Mouse (Mus musculus): ENCODE measurements at regions not wholly inside any gene's neighbourhood (a gene's known extent, or its start where the extent isn't known, plus 50 kb on each side); places are given as distances from the start of the nearest gene placed in this dataset.

- H3K4me3 ChIP-seq (replicated peaks; ENCODE audit: low read length): no peak overlapping the region
- H3K27me3 ChIP-seq (ENCODE audit: control insufficient read depth, insufficient read depth, low read length): no peaks in the 10 kb centered on the region
- no peak overlapping the region for H3K9ac ChIP-seq
- no peaks in the 10 kb centered on the region for H3K36me3 ChIP-seq (replicated peaks; ENCODE audit: control insufficient read depth, insufficient read depth)
- H3K4me1 ChIP-seq (replicated peaks; ENCODE audit: control insufficient read depth, insufficient read depth, low read length): no peaks in the 10 kb centered on the region
- DNase-seq (ENCODE audit: low spot score): no peak
- no peak overlapping the region for H3K27ac ChIP-seq
- no peak overlapping the region for H3K4me2 ChIP-seq (replicated peaks)
- ATAC-seq (ENCODE audit: low FRiP score): no peak
- no peaks in the 10 kb centered on the region for H3K9me3 ChIP-seq (ENCODE audit: control insufficient read depth, low read length)
These were observed 472.1 kb downstream of the Nup35 start for GRCm38 (mm10) chr2:81089121-81089520.

GRCm38 (mm10) chr2:81105834-81106233 lies 488.8 kb downstream of the Nup35 start:
- WGBS: 63% methylated on average over 3 of the region's 3 CpGs
- Histone ChIP-seq H3K27me3 (ENCODE audit: control insufficient read depth, insufficient read depth, low read length) (no peaks in the 10 kb centered on the region), H3K9me3 (ENCODE audit: control insufficient read depth, low read length) (no peaks in the 10 kb centered on the region), H3K4me3 (replicated peaks; ENCODE audit: low read length) (no peak overlapping the region), H3K4me2 (replicated peaks) (no peak overlapping the region), H3K9ac (no peak overlapping the region), H3K36me3 (replicated peaks; ENCODE audit: control insufficient read depth, insufficient read depth) (no peaks in the 10 kb centered on the region), H3K27ac (no peak overlapping the region), H3K4me1 (replicated peaks; ENCODE audit: control insufficient read depth, insufficient read depth, low read length) (no peaks in the 10 kb centered on the region)
- ATAC-seq (ENCODE audit: low FRiP score): no peak
- DNase-seq (ENCODE audit: low spot score): no peak

- ATAC-seq (ENCODE audit: low FRiP score) (no peak), DNase-seq (ENCODE audit: low spot score) (no peak)
- 98% methylated on average over 2 of the region's 2 CpGs for WGBS
- Histone ChIP-seq H3K4me1 (replicated peaks; ENCODE audit: control insufficient read depth, insufficient read depth, low read length) (no peaks in the 10 kb centered on the region), H3K9me3 (ENCODE audit: control insufficient read depth, low read length) (no peaks in the 10 kb centered on the region), H3K9ac (no peak overlapping the region), H3K4me3 (replicated peaks; ENCODE audit: low read length) (no peak overlapping the region), H3K27ac (no peak overlapping the region), H3K27me3 (ENCODE audit: control insufficient read depth, insufficient read depth, low read length) (no peaks in the 10 kb centered on the region), H3K4me2 (replicated peaks) (no peak overlapping the region), H3K36me3 (replicated peaks; ENCODE audit: control insufficient read depth, insufficient read depth) (no peaks in the 10 kb centered on the region)
These were observed 501.7 kb downstream of the Nup35 start for GRCm38 (mm10) chr2:81118757-81119156.

- H3K9ac ChIP-seq: no peak overlapping the region
- H3K27me3 ChIP-seq (ENCODE audit: control insufficient read depth, insufficient read depth, low read length): no peaks in the 10 kb centered on the region
- DNase-seq (ENCODE audit: low spot score): no peak
- H3K27ac ChIP-seq: no peak overlapping the region
- no peaks in the 10 kb centered on the region for H3K36me3 ChIP-seq (replicated peaks; ENCODE audit: control insufficient read depth, insufficient read depth)
- H3K9me3 ChIP-seq (ENCODE audit: control insufficient read depth, low read length): no peaks in the 10 kb centered on the region
- no peak overlapping the region for H3K4me2 ChIP-seq (replicated peaks)
- no peak for ATAC-seq (ENCODE audit: low FRiP score)
- H3K4me3 ChIP-seq (replicated peaks; ENCODE audit: low read length): no peak overlapping the region
- H3K4me1 ChIP-seq (replicated peaks; ENCODE audit: control insufficient read depth, insufficient read depth, low read length): no peaks in the 10 kb centered on the region
- WGBS: 74% methylated on average over 2 of the region's 2 CpGs
These were observed 503.5 kb downstream of the Nup35 start for GRCm38 (mm10) chr2:81120460-81121051.

- H3K36me3 ChIP-seq (replicated peaks; ENCODE audit: control insufficient read depth, insufficient read depth): no peaks in the 10 kb centered on the region
- WGBS: 92% methylated on average over 2 of the region's 2 CpGs
- no peak overlapping the region for H3K4me2 ChIP-seq (replicated peaks)
- ATAC-seq (ENCODE audit: low FRiP score) (no peak), DNase-seq (ENCODE audit: low spot score) (no peak)
- no peak overlapping the region for H3K4me3 ChIP-seq (replicated peaks; ENCODE audit: low read length)
- H3K4me1 ChIP-seq (replicated peaks; ENCODE audit: control insufficient read depth, insufficient read depth, low read length): no peaks in the 10 kb centered on the region
- no peak overlapping the region for H3K27ac ChIP-seq
- no peaks in the 10 kb centered on the region for H3K27me3 ChIP-seq (ENCODE audit: control insufficient read depth, insufficient read depth, low read length)
- no peaks in the 10 kb centered on the region for H3K9me3 ChIP-seq (ENCODE audit: control insufficient read depth, low read length)
- no peak overlapping the region for H3K9ac ChIP-seq
These were observed 519.5 kb downstream of the Nup35 start for GRCm38 (mm10) chr2:81136473-81137082.

GRCm38 (mm10) chr2:81143600-81143999 lies 526.6 kb downstream of the Nup35 start:
- H3K4me3 ChIP-seq (replicated peaks; ENCODE audit: low read length): no peak overlapping the region
- no peaks in the 10 kb centered on the region for H3K9me3 ChIP-seq (ENCODE audit: control insufficient read depth, low read length)
- no peaks in the 10 kb centered on the region for H3K27me3 ChIP-seq (ENCODE audit: control insufficient read depth, insufficient read depth, low read length)
- H3K4me1 ChIP-seq (replicated peaks; ENCODE audit: control insufficient read depth, insufficient read depth, low read length): no peaks in the 10 kb centered on the region
- DNase-seq (ENCODE audit: low spot score) (peak; percentile 33), ATAC-seq (ENCODE audit: low FRiP score) (peak; percentile 43; the same call in 1 of the 2 replicates)
- H3K4me2 ChIP-seq (replicated peaks): no peak overlapping the region
- H3K27ac ChIP-seq: no peak overlapping the region
- H3K9ac ChIP-seq: no peak overlapping the region
- H3K36me3 ChIP-seq (replicated peaks; ENCODE audit: control insufficient read depth, insufficient read depth): no peaks in the 10 kb centered on the region
- 40% methylated on average over 4 of the region's 4 CpGs for WGBS

- DNase-seq (ENCODE audit: low spot score): no peak
- Histone ChIP-seq H3K4me1 (replicated peaks; ENCODE audit: control insufficient read depth, insufficient read depth, low read length) (no peaks in the 10 kb centered on the region), H3K9ac (no peak overlapping the region), H3K36me3 (replicated peaks; ENCODE audit: control insufficient read depth, insufficient read depth) (no peaks in the 10 kb centered on the region), H3K4me2 (replicated peaks) (no peak overlapping the region), H3K27me3 (ENCODE audit: control insufficient read depth, insufficient read depth, low read length) (no peaks in the 10 kb centered on the region), H3K27ac (no peak overlapping the region), H3K4me3 (replicated peaks; ENCODE audit: low read length) (no peak overlapping the region), H3K9me3 (ENCODE audit: control insufficient read depth, low read length) (no peaks in the 10 kb centered on the region)
- 95% methylated on average over 1 of the region's 1 CpGs for WGBS
- no peak for ATAC-seq (ENCODE audit: low FRiP score)
These were observed 529.4 kb downstream of the Nup35 start for GRCm38 (mm10) chr2:81146458-81146857.

- Histone ChIP-seq H3K36me3 (replicated peaks; ENCODE audit: control insufficient read depth, insufficient read depth) (no peaks in the 10 kb centered on the region), H3K4me3 (replicated peaks; ENCODE audit: low read length) (no peak overlapping the region)
These were observed 531.1 kb downstream of the Nup35 start for GRCm38 (mm10) chr2:81148112-81148511.

GRCm38 (mm10) chr2:81182421-81182820 lies 565.4 kb downstream of the Nup35 start:
- DNase-seq (ENCODE audit: low spot score) (no peak), ATAC-seq (ENCODE audit: low FRiP score) (no peak)
- no peaks in the 10 kb centered on the region for H3K4me1 ChIP-seq (replicated peaks; ENCODE audit: control insufficient read depth, insufficient read depth, low read length)
- H3K4me3 ChIP-seq (replicated peaks; ENCODE audit: low read length): no peak overlapping the region
- no peak overlapping the region for H3K4me2 ChIP-seq (replicated peaks)
- no peak overlapping the region for H3K9ac ChIP-seq
- 92% methylated on average over 2 of the region's 2 CpGs for WGBS
- H3K9me3 ChIP-seq (ENCODE audit: control insufficient read depth, low read length): no peaks in the 10 kb centered on the region
- H3K36me3 ChIP-seq (replicated peaks; ENCODE audit: control insufficient read depth, insufficient read depth): no peaks in the 10 kb centered on the region
- H3K27ac ChIP-seq: no peak overlapping the region
- H3K27me3 ChIP-seq (ENCODE audit: control insufficient read depth, insufficient read depth, low read length): no peaks in the 10 kb centered on the region

More at GRCm38 (mm10) chr2:81148112-81148511, 531.1 kb downstream of the Nup35 start:
- Histone ChIP-seq H3K9ac (no peak overlapping the region), H3K27me3 (ENCODE audit: control insufficient read depth, insufficient read depth, low read length) (no peaks in the 10 kb centered on the region), H3K27ac (no peak overlapping the region), H3K4me2 (replicated peaks) (no peak overlapping the region), H3K9me3 (ENCODE audit: control insufficient read depth, low read length) (no peaks in the 10 kb centered on the region), H3K4me1 (replicated peaks; ENCODE audit: control insufficient read depth, insufficient read depth, low read length) (no peaks in the 10 kb centered on the region)
- ATAC-seq (ENCODE audit: low FRiP score) (no peak), DNase-seq (ENCODE audit: low spot score) (no peak)
- WGBS: 78% methylated on average over 1 of the region's 1 CpGs

GRCm38 (mm10) chr2:81185976-81186375 lies 568.9 kb downstream of the Nup35 start:
- H3K4me3 ChIP-seq (replicated peaks; ENCODE audit: low read length): no peak overlapping the region
- ATAC-seq (ENCODE audit: low FRiP score): no peak
- H3K36me3 ChIP-seq (replicated peaks; ENCODE audit: control insufficient read depth, insufficient read depth): no peaks in the 10 kb centered on the region
- no peak for DNase-seq (ENCODE audit: low spot score)
- no peak overlapping the region for H3K9ac ChIP-seq
- no peaks in the 10 kb centered on the region for H3K9me3 ChIP-seq (ENCODE audit: control insufficient read depth, low read length)
- no peaks in the 10 kb centered on the region for H3K4me1 ChIP-seq (replicated peaks; ENCODE audit: control insufficient read depth, insufficient read depth, low read length)
- no peak overlapping the region for H3K4me2 ChIP-seq (replicated peaks)
- no peak overlapping the region for H3K27ac ChIP-seq
- no peaks in the 10 kb centered on the region for H3K27me3 ChIP-seq (ENCODE audit: control insufficient read depth, insufficient read depth, low read length)

All from hindbrain, embryonic 14.5 days (tissue).